Mouse (Mus musculus) layer of hippocampus, postnatal 10 days (tissue): ENCODE results near the gene Stk4. TPM values are rescaled to one million over a fixed set of nuclear protein-coding genes. Genes with fewer than 3 reads are reported as not detected.
A peak's percentile ranks its signal among the peaks of the same experiment; 100 is the strongest.

ENCODE experiments used
- DNase-seq, 2 experiments: peaks; one replicate each; pipeline ENCODE4 v3.0.0; 2021; ENCODE audit warnings: low spot score in 2 of 2
- total RNA-seq, 2 experiments: library from RNA; stranded (reverse); gene quantifications; 2 replicates each; pipeline ENCODE4 v1.2.3; 2021

Gene Stk4
- total RNA-seq, 2 experiments from 2014 or later, result 36.7 to 41.4 TPM

DNA sequence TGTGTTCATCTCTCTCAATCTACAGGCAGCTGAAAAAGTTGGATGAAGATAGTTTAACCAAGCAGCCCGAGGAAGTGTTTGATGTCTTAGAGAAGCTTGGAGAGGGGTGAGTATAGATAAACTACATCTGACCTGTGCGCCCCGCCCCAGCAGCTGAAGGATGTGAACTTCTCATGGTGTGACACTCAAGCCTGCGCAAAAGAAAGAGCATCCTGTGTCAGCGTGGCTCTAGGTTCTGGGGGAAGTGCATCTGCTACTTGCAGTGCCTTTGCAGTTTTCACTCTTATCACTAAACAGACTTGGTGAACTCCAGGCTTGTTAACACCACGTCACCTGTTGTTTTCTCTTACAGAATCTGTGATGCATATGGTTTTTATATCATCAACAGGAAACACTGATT, 9.4 kb downstream of the Stk4 start:
- no peak for DNase-seq

DNA sequence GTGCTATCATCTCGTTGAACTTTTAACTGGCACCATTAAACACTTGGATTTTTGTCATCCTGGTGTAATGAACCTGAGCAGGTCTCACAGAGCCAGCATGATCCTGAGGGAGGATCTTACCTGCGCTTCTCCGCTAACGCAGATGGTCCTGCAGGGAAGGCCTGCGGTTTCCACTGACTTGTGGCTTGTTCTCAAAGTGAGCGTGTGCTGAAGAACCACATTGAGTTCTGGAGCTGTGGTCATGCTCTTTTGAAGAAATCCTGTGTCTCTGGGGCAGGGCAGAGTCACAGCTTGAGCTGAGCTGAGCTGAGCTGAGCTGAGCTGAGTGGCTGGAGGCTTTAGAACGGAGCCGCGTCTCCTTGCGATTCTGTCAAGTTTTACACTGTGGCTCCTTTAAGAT, 11.5 kb downstream of the Stk4 start:
- DNase-seq, result no peak

DNA sequence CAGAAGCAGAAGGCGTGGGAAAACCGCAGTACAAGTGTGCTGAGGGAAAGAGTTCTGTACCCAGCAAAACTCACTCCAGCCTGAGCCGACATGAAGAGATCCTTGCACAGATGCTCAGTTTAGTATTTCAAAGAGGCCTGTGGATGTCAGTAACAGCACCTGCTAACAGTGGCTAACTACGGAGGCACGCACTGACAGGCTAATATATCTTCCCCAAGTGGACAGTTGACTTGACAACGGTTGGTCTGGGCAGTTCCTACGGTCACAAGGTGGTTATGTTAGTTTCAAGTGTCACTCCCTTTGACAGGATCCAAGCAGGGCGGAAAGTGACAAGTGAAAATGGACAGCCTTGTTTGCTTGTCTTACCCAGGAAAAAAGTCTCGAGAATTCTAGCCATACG, 12.1 kb downstream of the Stk4 start:
- no peak for DNase-seq

DNA sequence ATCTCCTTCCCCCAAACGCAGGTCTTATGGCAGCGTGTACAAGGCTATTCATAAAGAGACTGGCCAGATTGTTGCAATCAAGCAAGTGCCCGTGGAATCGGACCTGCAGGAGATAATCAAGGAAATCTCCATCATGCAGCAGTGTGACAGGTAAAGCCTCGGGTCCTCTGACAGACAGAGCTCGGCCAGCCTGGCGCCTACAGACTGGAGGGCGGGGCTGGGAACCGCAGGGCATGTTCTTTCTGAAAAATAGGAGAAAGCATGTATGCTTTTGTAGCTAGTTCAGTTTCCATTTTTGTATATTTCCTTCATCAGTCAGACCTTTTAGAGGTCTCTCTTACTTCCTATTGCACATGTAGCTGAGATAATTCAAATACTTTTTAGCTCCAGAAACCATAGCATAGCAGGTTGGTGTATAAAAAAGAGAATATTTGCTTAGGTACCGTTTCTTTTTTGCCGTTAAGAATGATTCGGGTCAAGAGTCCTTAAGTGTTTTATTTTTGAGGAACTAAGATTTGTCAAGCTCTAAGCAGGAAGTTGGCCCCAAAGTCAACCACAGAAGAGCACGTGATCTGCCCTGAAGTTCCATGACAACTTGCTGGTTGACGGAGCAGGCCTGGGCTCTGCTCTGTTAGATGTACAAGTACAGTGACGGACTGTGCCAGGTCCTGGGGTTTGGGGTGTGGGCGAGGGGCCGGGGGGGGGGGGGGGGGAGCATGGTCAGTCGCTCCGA, 13.7 kb downstream of the Stk4 start:
- no peak for DNase-seq

DNA sequence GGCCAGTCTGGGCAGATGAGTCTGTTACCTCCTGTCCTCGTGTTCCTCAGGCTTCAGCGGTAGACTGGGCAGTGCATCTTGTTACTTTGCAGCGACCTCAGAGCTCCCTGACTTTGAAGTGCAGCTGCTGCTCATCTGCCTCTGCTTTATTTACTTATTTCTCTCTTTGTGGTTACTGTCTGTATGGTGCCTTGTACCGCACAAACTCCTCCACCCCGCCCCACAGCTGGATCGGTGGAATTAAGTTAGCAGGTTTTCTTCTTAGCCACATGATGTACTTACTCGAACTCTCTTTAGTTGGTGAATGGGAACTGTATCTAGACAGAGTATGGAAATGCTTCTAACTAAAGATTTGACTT, 14.2 kb downstream of the Stk4 start:
- no peak for DNase-seq

DNA sequence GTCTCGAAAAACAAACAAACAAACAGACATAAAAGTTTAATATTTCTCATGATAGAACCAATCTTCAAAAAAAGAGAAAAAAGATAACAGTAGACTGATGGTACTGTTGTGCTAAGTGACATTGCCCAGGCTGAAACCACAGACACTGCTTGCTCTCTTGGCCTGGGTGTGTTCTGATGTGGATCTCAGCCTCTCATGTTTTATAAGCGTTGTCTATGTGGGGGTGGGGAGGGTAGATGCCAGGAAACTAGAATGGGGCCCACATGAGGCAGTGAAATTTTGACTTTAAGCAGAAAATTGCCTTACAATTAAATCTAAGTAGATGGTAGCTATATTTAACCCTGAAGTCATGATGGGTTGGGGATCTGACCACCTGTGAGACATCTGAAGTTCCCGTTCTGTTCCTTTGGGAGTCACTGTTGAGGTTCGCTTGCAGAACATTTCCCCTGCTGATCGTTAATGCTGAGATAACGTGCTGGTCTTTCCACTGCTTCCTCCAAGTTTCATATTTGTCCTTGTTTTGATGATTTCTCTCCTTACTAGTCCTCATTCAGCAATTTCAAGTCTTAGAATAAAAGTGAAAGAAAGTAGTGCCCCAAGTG, 17.4 kb downstream of the Stk4 start:
- no peak for DNase-seq

DNA sequence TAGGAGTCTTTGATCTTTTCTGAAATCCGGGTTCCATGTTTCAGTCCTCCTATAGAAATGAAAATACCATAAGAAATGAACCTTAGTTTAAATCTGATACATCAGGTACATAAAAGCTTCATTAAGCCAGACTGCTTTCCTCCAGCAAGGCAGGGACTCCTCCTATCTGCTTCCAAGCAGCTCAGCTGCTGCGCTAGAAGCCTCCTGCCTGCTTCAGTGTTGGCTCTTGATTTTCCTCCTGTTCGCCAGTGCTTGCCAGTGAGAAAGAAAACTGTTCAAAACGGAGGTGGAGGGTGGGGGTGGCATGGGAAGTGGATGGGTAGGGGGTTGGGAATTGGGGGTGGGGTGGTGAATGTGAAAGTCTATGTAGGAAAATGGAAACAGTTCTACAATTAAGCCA, 19.4 kb downstream of the Stk4 start:
- no peak for DNase-seq

DNA sequence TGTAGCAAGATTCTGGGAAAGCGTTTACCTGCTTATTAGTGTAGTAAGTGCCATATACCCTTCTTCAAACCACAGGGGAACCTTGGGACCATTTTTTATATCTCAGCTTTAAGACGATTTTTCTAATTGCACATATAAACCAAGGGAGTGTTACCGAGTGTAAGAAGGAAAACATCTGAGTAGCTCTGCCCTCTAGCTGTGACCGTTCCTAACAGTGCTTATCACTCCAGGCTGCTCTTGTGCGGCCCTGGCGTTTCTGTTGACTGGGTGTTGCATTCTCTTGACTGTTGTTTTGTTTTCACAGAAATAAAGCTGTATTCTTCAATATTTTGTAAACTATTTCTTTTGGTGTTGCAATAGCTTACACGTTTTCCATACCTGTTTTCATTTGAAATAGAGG, 24.0 kb downstream of the Stk4 start:
- no peak for DNase-seq

DNA sequence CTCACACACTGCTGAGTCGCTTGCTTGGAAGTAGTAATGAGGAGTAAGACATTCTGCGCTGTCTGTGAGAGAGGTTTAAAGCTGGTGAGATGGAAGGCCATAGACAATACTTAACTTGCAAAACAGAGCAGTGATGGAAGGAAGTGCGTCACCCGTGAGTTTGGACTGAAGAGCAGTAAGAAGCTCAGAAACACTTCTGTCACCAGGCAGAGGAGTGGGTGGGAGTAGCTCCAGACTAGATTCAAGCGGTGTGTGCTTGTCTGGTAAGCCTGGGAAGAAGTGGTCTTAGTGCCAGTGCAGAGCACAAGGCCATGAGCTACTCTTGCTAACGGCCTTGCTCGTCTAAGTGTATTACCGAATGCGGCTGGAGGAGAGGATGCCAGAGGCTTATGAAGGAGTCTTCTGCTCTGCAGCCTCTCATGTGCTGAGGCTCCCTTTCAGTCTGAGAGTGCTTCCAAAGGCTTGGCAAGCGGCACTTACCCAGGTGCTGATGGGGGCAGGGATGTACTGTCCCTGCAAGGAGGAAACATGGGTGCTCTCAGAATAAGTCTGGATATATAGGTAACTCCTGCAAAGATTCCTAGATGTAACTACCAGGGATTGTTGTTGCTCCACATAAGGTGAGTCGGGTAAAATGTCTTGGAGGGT, 28.6 kb downstream of the Stk4 start:
- DNase-seq, result no peak

DNA sequence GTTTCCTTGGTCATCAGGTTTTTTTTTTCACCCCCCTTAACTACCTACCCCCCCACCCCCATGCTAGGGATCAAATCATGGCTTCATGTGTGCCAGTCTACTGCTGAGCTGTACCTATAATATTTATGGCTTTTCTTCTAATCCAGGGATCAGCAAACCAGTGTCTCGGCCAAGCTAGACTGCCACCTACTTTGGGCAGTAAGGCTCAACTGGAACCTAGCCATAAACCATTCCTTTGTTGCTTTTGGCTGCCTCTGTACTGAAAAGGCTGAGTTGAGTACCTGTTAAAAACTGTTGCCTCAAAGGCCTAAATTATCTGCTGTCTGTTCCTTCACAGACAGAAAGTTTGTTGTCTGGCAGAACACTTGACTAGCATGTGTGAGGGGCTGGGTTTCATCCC, 31.8 kb downstream of the Stk4 start:
- DNase-seq, result no peak

DNA sequence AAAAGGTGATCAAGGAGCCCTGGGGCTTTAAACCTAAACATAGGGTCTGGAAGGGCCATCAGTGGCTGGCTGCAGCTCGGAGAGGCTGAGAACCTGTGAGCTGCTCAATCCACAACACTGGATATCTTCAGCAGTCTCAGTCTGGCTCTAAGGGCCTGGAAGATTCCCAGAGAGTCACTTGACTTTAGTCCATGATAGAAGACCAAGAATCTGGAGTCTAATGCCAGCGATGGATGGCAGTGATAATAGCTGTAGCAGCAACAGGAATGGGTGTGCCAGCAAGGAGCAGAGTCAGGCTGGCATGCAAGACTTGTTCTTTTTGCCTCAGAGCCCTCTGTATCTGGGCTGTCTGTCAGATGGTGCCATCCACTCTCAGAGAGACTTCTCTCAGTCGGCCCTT, 32.2 kb downstream of the Stk4 start:
- no peak for DNase-seq

DNA sequence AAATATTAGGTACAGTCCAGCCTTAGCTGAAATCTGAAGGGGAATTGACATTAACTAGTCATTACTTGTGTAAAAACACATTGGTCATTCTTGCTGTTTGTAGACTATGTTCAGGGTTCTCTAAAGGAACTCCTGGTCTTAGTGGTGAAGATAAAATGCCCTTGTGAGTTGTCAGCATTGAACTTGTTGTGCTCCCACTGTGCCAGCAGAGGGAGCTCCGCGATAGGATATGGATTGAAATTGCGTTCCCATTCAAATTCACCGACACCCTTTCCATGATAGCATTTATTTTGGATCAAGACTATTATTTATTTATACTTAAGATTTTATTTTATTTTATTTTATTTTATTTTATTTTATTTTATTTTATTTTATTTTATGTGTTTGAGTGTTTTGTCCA, 33.4 kb downstream of the Stk4 start:
- peak; percentile 82 to 83 for DNase-seq

DNA sequence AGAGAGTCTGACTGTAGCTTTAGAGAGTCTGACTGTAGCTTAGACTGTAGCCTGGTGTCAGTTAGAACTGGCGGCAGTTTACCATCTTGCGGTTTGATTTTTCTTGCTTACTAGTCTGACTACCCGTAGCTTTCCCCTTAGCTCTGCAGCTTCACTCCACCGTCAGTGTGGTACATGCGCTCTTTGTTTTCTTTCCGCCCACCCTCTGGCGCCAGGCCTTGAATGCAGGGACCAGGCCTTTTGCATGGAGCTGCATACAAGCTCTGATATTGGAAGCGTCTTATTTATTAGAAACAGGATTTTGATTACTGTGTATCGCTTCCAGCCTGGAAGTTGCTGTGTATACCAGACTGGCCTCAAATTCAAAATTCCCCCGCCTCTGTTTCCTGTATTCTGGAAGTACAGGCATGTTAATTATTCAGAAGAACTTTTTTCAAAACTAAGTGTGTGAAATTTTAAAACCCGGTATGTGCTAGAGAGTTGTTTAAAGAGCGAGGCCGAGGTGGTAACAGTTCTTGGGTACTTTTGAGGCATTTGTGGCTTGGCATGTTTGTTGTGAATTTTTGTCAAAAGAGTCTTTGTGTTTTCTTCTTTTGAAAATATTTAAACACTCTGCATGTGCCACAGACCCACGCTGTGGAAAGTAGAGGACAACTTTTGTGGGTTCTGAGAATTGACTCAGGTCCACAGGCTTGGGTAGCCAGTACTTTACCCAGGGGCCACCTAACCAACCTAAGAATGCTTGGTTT, 36.3 kb downstream of the Stk4 start:
- DNase-seq, result peak in 1 of 2 experiments; percentile 38

DNA sequence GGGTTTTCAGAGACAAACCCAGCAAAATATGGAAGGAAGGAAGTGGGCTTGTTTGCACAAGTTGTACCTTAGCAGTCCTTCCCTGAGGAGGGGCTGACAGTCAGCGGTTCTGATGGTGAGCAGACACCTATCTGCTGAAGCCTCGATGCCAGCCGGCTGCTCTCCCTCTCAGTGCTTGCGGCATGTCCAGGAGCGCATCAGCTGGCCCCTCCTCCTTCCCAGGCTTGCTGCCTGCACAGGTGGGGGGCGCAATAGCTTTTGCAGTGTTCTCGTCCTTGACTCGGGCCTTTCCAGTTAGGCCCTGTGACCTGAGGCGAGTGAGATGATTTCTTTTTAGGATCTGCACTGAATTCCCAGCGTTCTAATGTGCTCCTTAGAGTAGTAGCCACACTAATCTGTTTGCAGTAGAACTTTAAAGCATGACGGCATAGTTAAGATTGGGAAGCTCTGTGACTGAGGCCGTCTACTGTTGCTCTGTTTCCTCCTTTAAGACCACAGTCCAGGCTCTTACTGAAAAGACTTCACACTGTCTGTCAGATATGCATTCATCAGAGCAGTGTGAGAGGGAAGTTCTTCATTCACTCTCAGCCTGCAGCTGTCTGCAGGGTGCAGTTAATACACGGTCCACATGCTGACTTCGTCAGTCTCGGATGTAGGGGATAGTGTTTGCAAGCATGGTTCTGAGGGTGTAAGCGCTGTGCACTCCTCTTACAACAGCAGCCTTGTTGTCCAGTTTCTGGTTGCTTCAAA, 37.2 kb downstream of the Stk4 start:
- DNase-seq, result no peak

DNA sequence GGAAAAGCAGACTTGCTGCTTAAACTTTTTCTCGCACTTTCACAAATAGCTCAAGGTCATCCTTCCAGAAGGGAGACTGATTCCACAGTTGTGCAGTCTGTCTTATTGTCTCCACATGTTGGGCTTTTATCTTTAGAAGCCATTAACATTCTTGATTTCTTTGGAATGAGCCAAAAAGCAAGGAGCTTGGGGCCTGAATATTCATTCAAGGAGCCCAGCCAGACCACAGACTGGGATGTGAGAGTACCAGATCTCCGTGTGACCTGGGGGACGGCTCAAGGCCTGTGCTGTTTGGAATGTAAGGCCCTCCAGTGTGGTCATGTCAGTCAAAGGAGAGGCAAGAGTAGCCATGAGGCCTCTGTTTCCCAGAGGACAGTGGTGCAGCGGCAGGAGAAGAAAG, 38.4 kb downstream of the Stk4 start:
- DNase-seq, result no peak

DNA sequence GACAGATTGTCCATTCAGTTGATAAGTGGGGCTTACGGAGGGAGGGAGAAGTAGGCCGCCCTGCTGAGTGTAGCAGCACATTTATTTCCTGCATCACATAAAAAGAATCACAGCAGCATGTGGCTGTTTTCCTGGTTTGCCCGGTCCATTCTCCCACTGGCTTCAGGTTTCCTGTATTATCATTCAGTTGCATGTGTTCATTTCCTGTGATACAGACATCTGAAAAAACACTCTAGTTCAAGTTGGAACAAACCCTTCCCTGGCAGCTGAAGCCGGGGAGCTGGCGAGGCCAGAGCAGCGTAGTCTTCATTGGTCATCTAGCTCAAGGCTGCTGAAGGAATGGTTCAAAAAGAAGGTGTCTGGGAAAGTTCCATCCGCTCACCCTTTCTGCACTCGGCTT, 41.4 kb downstream of the Stk4 start:
- DNase-seq, result no peak

DNA sequence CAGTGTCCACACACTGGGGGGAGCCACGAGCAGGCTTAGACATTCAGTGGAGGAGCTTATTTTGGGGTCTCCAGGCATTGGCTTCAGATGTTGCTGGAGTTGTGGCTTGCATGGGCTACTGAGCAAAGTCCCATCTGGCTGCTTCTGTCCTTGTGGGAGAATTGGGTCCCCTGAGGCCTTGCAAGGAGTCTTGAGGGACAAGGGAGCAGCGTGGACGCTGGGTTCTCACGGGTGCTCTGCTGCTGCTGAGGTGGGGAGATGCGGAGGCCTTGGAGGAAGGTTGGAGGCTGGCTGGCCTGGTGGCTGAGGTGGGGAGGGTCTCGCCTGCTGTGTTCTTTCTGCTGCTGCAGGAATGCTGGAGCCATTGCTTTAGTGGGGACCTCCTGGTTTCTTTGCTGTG, 43.9 kb downstream of the Stk4 start:
- no peak for DNase-seq

DNA sequence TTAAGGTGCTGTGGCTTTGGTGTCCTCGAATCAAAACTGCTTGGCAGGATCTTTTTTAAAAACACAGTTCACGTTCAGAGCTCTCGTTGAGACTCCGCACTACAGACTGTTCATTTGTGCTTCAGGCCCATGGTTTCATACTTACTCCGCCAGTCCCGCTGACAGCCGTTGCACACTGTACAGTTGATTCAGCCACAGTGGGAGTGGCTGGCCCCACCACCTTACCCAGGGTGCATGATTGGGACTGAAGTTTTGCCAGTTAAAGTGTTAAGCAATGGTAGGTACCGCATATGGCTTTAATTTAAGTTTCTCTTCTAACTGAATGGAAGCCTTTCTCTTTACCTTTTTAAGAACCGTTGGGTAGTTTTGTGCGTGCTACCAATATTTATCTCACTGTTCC, 45.4 kb downstream of the Stk4 start:
- no peak for DNase-seq

DNA sequence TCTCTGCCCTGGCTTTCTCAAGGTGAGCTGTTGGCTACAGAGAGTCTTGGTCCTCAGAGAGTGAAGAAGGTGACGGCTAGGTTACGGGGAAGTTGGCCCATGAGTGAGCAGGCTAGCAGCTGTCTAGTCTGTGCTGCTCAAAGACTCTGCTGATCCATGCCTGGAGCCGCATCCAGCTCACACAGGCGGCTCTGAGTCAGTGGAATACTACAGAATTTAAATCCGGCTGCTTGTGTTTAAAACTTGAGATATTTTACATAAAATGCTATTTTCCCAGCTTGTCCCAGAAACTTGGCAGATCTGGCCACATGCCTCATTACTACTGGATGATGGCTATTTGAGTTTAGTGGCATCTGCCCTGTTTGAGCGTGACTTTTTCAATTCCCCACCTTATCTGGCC, 49.4 kb downstream of the Stk4 start:
- DNase-seq, result no peak

DNA sequence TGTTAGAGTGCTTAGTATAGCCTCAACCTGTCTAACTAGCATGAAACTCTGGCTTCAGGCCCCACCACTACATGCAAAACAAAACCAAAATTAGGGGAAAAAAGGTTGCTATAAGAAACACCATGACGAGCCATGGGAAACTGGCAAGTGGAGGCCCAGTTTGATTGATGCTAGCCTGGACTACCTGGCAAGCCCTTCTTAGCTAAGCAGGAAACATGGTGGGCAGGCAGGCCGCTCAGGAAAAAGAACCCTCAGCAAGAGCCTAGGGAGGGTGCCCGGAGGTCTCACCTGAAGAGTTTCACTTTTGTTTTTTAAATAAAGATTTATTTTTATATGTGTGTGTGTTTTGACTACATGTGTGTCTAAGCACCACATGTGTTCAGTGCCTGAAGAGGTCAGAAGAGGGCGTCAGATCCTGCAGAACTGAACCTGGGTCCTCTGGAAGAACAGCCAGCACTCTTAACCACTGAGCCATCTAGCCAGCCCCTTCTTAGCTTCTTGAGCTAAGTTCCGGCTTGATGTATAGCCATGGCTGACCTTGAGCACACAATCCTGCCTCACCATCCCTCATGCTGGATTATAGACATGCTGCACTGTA, 53.1 kb downstream of the Stk4 start:
- no peak for DNase-seq

DNA sequence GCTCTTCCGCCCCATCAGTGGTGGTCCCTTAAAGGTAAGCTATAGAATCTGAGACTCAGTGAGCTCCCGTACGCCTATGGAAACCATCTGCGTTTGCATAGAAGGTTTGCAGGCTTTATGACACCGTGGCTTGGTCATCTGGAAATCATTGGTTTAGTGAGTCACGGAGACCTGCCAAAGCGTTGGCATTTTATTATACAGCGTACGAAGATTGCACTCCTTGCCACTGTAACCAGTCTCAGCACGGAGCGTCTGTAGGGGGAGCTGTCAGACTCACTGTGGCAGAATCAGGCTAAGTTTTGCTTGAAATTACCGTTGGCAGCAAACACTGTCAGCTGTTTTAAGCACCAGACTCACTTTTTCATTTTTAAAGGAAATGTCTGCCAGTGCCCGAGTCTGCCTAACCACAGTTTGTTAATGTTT, 56.4 kb downstream of the Stk4 start:
- peak; percentile 68 to 76 for DNase-seq
